Mouse (Mus musculus): ENCODE results near the gene Aldh16a1. TPM values are rescaled to one million over a fixed set of nuclear protein-coding genes. Genes with fewer than 3 reads are reported as not detected.
"Not testable (repeated sequence)": the region's sequence is repeated elsewhere in the genome, so short reads cannot be mapped to it uniquely, and the experiment has no call there.

Gene Aldh16a1
- total and polyA plus RNA-seq, 2 experiments, result 33.3 to 162 TPM

GRCm38 (mm10) chr7:45128624-45129246 is 25.6 kb downstream of the Aldh16a1 start, which contains the start of gene Rpl13a:
Rpl13a (minus strand) TSS chr7:45128761.
- WGBS, result under 1% methylated on average over 48 of the region's 48 CpGs
- peaks cover 11% of the 10 kb centered on the region; the same call in 1 of the 2 replicates for H3K79me2 ChIP-seq (ENCODE audit: control insufficient read depth, insufficient read depth, low read length)
- peak within 1 kb of the TSS; percentile 90 for H3K4me3 ChIP-seq (ENCODE audit: insufficient read depth, low read depth, low read length)
- H3K27ac ChIP-seq (replicated peaks; ENCODE audit: insufficient read depth, low read depth, low read length), result peak within 1 kb of the TSS; percentile 90
- TF ChIP-seq CTCF (IDR thresholded peaks at IDR 0.05; ENCODE audit: low read depth, low read length) (peak; percentile 86), POLR2A (IDR thresholded peaks at IDR 0.05; ENCODE audit: extremely low read depth, insufficient read depth, low read length) (peak; percentile 94)
- H3K4me1 ChIP-seq (ENCODE audit: control insufficient read depth, insufficient read depth, low read length), result peaks cover 33% of the 10 kb centered on the region
- peak within 1 kb of the TSS; percentile 95 for H3K9ac ChIP-seq (ENCODE audit: low read depth, low read length)
- H3K27me3 ChIP-seq (ENCODE audit: control insufficient read depth, insufficient read depth, low read length), result no peaks in the 10 kb centered on the region
- peak; percentile 94 for DNase-seq (ENCODE audit: extremely low read depth, low read depth, low spot score)
- H3K36me3 ChIP-seq (ENCODE audit: control insufficient read depth, insufficient read depth, low read length), result peaks cover 18% of the 10 kb centered on the region; the same call in 1 of the 2 replicates

GRCm38 (mm10) chr7:45127700-45128224 is 26.6 kb downstream of the Aldh16a1 start:
- DNase-seq (ENCODE audit: extremely low read depth, low read depth, low spot score), result no peak
- H3K4me1 ChIP-seq (ENCODE audit: control insufficient read depth, insufficient read depth, low read length), result peaks cover 38% of the 10 kb centered on the region
- TF ChIP-seq CTCF (IDR thresholded peaks at IDR 0.05; ENCODE audit: low read depth, low read length), result no peak
- TF ChIP-seq POLR2A (IDR thresholded peaks at IDR 0.05; ENCODE audit: extremely low read depth, insufficient read depth, low read length), result no peak
- H3K27me3 ChIP-seq (ENCODE audit: control insufficient read depth, insufficient read depth, low read length), result no peaks in the 10 kb centered on the region
- H3K79me2 ChIP-seq (ENCODE audit: control insufficient read depth, insufficient read depth, low read length), result peaks cover 11% of the 10 kb centered on the region; the same call in 1 of the 2 replicates
- H3K4me3 ChIP-seq (ENCODE audit: insufficient read depth, low read depth, low read length), result peak overlapping the region; percentile 90
- peak overlapping the region; percentile 83 for H3K27ac ChIP-seq (replicated peaks; ENCODE audit: insufficient read depth, low read depth, low read length)
- H3K9ac ChIP-seq (ENCODE audit: low read depth, low read length), result peak overlapping the region; percentile 95
- H3K36me3 ChIP-seq (ENCODE audit: control insufficient read depth, insufficient read depth, low read length), result peaks cover 21% of the 10 kb centered on the region; the same call in 1 of the 2 replicates
- WGBS, result 1% methylated on average over 6 of the region's 6 CpGs

- peaks cover 11% of the 10 kb centered on the region; the same call in 1 of the 2 replicates for H3K79me2 ChIP-seq (ENCODE audit: control insufficient read depth, insufficient read depth, low read length)
- peak overlapping the region; percentile 95 for H3K9ac ChIP-seq (ENCODE audit: low read depth, low read length)
- H3K27me3 ChIP-seq (ENCODE audit: control insufficient read depth, insufficient read depth, low read length), result no peaks in the 10 kb centered on the region
- peaks cover 25% of the 10 kb centered on the region; the same call in 1 of the 2 replicates for H3K36me3 ChIP-seq (ENCODE audit: control insufficient read depth, insufficient read depth, low read length)
- WGBS, result 31% methylated on average over 21 of the region's 21 CpGs
- peak overlapping the region; percentile 22; the same call in 1 of the 2 replicates for H3K27ac ChIP-seq (replicated peaks; ENCODE audit: insufficient read depth, low read depth, low read length)
- TF ChIP-seq CTCF (IDR thresholded peaks at IDR 0.05; ENCODE audit: low read depth, low read length) (peak; percentile 11; the same call in 1 of the 2 replicates), POLR2A (IDR thresholded peaks at IDR 0.05; ENCODE audit: extremely low read depth, insufficient read depth, low read length) (no peak)
- peaks cover 41% of the 10 kb centered on the region for H3K4me1 ChIP-seq (ENCODE audit: control insufficient read depth, insufficient read depth, low read length)
- H3K4me3 ChIP-seq (ENCODE audit: insufficient read depth, low read depth, low read length), result peak overlapping the region; percentile 90; the same call in 1 of the 2 replicates
- no peak for DNase-seq (ENCODE audit: extremely low read depth, low read depth, low spot score)
Measured at GRCm38 (mm10) chr7:45126844-45127699, 27.3 kb downstream of the Aldh16a1 start.

- TF ChIP-seq CTCF (IDR thresholded peaks at IDR 0.05; ENCODE audit: low read depth, low read length), result no peak
- no peak for TF ChIP-seq POLR2A (IDR thresholded peaks at IDR 0.05; ENCODE audit: extremely low read depth, insufficient read depth, low read length)
Measured at GRCm38 (mm10) chr7:45126147-45126843, 28.1 kb downstream of the Aldh16a1 start.

GRCm38 (mm10) chr7:45125649-45126048 is 28.7 kb downstream of the Aldh16a1 start:
- H3K36me3 ChIP-seq (ENCODE audit: control insufficient read depth, insufficient read depth, low read length), result peaks cover 30% of the 10 kb centered on the region; the same call in 1 of the 2 replicates
- not testable (repeated sequence) for DNase-seq (ENCODE audit: extremely low read depth, low read depth, low spot score); H3K27me3 ChIP-seq (ENCODE audit: control insufficient read depth, insufficient read depth, low read length); H3K27ac ChIP-seq (replicated peaks; ENCODE audit: insufficient read depth, low read depth, low read length); H3K9ac ChIP-seq (ENCODE audit: low read depth, low read length); H3K4me3 ChIP-seq (ENCODE audit: insufficient read depth, low read depth, low read length)
- H3K79me2 ChIP-seq (ENCODE audit: control insufficient read depth, insufficient read depth, low read length), result peaks cover 11% of the 10 kb centered on the region; the same call in 1 of the 2 replicates
- H3K4me1 ChIP-seq (ENCODE audit: control insufficient read depth, insufficient read depth, low read length), result peaks cover 31% of the 10 kb centered on the region
- WGBS, result 86% methylated on average over 5 of the region's 5 CpGs

More at GRCm38 (mm10) chr7:45126147-45126843, 28.1 kb downstream of the Aldh16a1 start:
- DNase-seq (ENCODE audit: extremely low read depth, low read depth, low spot score), result no peak
- Histone ChIP-seq H3K36me3 (ENCODE audit: control insufficient read depth, insufficient read depth, low read length) (peaks cover 29% of the 10 kb centered on the region; the same call in 1 of the 2 replicates), H3K4me1 (ENCODE audit: control insufficient read depth, insufficient read depth, low read length) (peaks cover 35% of the 10 kb centered on the region), H3K27ac (replicated peaks; ENCODE audit: insufficient read depth, low read depth, low read length) (no peak overlapping the region), H3K79me2 (ENCODE audit: control insufficient read depth, insufficient read depth, low read length) (peaks cover 11% of the 10 kb centered on the region; the same call in 1 of the 2 replicates), H3K27me3 (ENCODE audit: control insufficient read depth, insufficient read depth, low read length) (no peaks in the 10 kb centered on the region), H3K9ac (ENCODE audit: low read depth, low read length) (peak overlapping the region; percentile 95), H3K4me3 (ENCODE audit: insufficient read depth, low read depth, low read length) (no peak overlapping the region)
- 78% methylated on average over 17 of the region's 17 CpGs for WGBS
